Mouse (Mus musculus): ENCODE measurements around the gene Ghdc. TPM values are rescaled to one million over a fixed set of nuclear protein-coding genes. Genes with fewer than 3 reads are reported as not detected.

Ghdc gene
- polyA plus RNA-seq, 1 experiment = not detected

- no peak for TF ChIP-seq CTCF (IDR thresholded peaks at IDR 0.05; ENCODE audit: insufficient read depth, low read depth, low read length)
- TF ChIP-seq POLR2A (IDR thresholded peaks at IDR 0.05; ENCODE audit: insufficient read depth, low read depth, low read length) = no peak
- 30% methylated on average over 6 of the region's 6 CpGs for WGBS
- H3K27ac ChIP-seq (ENCODE audit: insufficient read depth, low read depth, low read length) = no peak overlapping the region
- peak overlapping the region; percentile 49 for H3K4me3 ChIP-seq (ENCODE audit: insufficient read depth, low read depth, low read length)
- H3K4me1 ChIP-seq (ENCODE audit: control insufficient read depth, insufficient read depth, low read length) = peaks cover 10% of the 10 kb centered on the region
Observed at GRCm38 (mm10) chr11:100769980-100770379, 777 bp downstream of the Ghdc start.

- 95% methylated on average over 5 of the region's 5 CpGs for WGBS
- H3K4me1 ChIP-seq (ENCODE audit: control insufficient read depth, insufficient read depth, low read length) = peaks cover 10% of the 10 kb centered on the region
- TF ChIP-seq CTCF (IDR thresholded peaks at IDR 0.05; ENCODE audit: insufficient read depth, low read depth, low read length) (no peak), POLR2A (IDR thresholded peaks at IDR 0.05; ENCODE audit: insufficient read depth, low read depth, low read length) (no peak)
- H3K27ac ChIP-seq (ENCODE audit: insufficient read depth, low read depth, low read length) = no peak overlapping the region
- H3K4me3 ChIP-seq (ENCODE audit: insufficient read depth, low read depth, low read length) = no peak overlapping the region
Observed at GRCm38 (mm10) chr11:100767871-100768270, 2.9 kb downstream of the Ghdc start.

- 88% methylated on average over 9 of the region's 9 CpGs for WGBS
- TF ChIP-seq CTCF (IDR thresholded peaks at IDR 0.05; ENCODE audit: insufficient read depth, low read depth, low read length) = no peak
- TF ChIP-seq POLR2A (IDR thresholded peaks at IDR 0.05; ENCODE audit: insufficient read depth, low read depth, low read length) = no peak
Observed at GRCm38 (mm10) chr11:100766726-100767125, 4.0 kb downstream of the Ghdc start.

GRCm38 (mm10) chr11:100762831-100763230 is 7.9 kb downstream of the Ghdc start, which contains the start of gene Hcrt:
TSS of gene Hcrt (minus strand) at chr11:100762931.
- 93% methylated on average over 7 of the region's 7 CpGs for WGBS
- peaks cover 22% of the 10 kb centered on the region for H3K4me1 ChIP-seq (ENCODE audit: control insufficient read depth, insufficient read depth, low read length)
- peak within 1 kb of the TSS; percentile 51 for H3K4me3 ChIP-seq (ENCODE audit: insufficient read depth, low read depth, low read length)
- no peak for TF ChIP-seq CTCF (IDR thresholded peaks at IDR 0.05; ENCODE audit: insufficient read depth, low read depth, low read length)
- no peak for TF ChIP-seq POLR2A (IDR thresholded peaks at IDR 0.05; ENCODE audit: insufficient read depth, low read depth, low read length)
- peak within 1 kb of the TSS; percentile 38; the same call in 1 of the 2 replicates for H3K27ac ChIP-seq (ENCODE audit: insufficient read depth, low read depth, low read length)

More at GRCm38 (mm10) chr11:100766726-100767125, 4.0 kb downstream of the Ghdc start:
- no peak overlapping the region for H3K4me3 ChIP-seq (ENCODE audit: insufficient read depth, low read depth, low read length)
- no peak overlapping the region for H3K27ac ChIP-seq (ENCODE audit: insufficient read depth, low read depth, low read length)
- H3K4me1 ChIP-seq (ENCODE audit: control insufficient read depth, insufficient read depth, low read length) = peaks cover 13% of the 10 kb centered on the region

DNA sequence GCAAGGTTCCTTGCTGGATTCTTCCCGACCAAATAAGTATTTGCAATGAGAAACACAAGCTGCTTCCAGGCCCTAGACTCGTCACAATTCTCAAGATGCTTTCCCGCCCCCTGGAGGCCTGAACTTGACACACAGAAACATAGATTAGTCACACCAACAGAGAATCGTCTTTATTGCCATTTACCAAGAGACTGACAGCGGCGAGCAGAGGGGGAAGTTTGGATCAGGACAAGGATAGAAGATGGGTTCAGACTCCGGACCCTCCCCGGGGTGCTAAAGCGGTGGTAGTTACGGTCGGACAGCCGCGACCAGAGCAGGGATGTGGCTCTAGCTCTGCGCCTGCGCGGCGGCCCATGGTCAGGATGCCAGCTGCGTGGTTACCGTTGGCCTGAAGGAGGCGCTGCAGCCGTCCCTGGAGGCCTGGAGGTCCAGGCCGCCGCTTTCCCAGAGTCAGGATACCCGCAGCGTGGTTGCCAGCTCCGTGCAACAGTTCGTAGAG is 9.2 kb downstream of the Ghdc start:
- WGBS = 1% methylated on average over 27 of the region's 27 CpGs
- peak overlapping the region; percentile 38; the same call in 1 of the 2 replicates for H3K27ac ChIP-seq (ENCODE audit: insufficient read depth, low read depth, low read length)
- TF ChIP-seq CTCF (IDR thresholded peaks at IDR 0.05; ENCODE audit: insufficient read depth, low read depth, low read length) (peak; percentile 78), POLR2A (IDR thresholded peaks at IDR 0.05; ENCODE audit: insufficient read depth, low read depth, low read length) (0 out of 2 replicates have a peak, but pooled peaks have one; percentile 34)

DNA sequence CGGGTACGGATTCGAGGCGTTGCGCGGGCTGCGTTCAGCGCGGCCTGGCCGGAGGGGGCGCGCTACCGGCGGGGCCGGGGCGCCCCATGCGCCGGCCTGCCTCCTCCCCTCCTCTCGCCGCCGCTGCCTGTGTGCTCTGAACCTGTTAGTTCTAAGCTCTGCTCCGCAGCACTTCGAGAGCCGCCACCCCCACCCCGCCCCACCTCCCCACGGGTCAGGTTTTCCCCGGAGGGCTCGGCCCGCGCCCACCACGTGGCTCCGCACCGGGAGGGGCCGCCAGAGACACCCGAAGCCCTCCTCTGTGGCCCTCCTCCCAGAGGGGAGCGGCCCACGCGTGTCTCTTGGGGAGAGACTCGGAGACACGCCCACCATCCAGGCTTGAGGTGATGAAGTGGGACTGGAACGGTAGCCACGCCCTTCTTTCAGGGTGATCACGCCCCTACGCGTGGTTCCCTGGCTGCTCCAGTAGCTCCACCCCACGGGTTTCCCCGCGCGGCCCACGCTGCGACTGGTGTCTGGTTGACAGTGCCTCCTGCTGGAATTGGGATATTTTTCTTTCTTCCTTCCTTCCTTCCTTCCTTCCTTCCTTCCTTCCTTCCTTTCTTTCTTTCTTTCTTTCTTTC is 11.0 kb downstream of the Ghdc start, which contains the start of gene Kcnh4:
Gene Kcnh4, minus strand, starts transcription at position 332 of the 623 bp plus-strand sequence.
- Histone ChIP-seq H3K4me1 (ENCODE audit: control insufficient read depth, insufficient read depth, low read length) (peaks cover 25% of the 10 kb centered on the region), H3K4me3 (ENCODE audit: insufficient read depth, low read depth, low read length) (peak within 1 kb of the TSS; percentile 65), H3K27ac (ENCODE audit: insufficient read depth, low read depth, low read length) (peak within 1 kb of the TSS; percentile 63; the same call in 1 of the 2 replicates)
- under 1% methylated on average over 51 of the region's 51 CpGs for WGBS
- TF ChIP-seq POLR2A (IDR thresholded peaks at IDR 0.05; ENCODE audit: insufficient read depth, low read depth, low read length) (no peak), CTCF (IDR thresholded peaks at IDR 0.05; ENCODE audit: insufficient read depth, low read depth, low read length) (no peak)

More for the DNA sequence above, 9.2 kb downstream of the Ghdc start:
- H3K4me3 ChIP-seq (ENCODE audit: insufficient read depth, low read depth, low read length) = peak overlapping the region; percentile 51
- H3K4me1 ChIP-seq (ENCODE audit: control insufficient read depth, insufficient read depth, low read length) = peaks cover 22% of the 10 kb centered on the region

DNA sequence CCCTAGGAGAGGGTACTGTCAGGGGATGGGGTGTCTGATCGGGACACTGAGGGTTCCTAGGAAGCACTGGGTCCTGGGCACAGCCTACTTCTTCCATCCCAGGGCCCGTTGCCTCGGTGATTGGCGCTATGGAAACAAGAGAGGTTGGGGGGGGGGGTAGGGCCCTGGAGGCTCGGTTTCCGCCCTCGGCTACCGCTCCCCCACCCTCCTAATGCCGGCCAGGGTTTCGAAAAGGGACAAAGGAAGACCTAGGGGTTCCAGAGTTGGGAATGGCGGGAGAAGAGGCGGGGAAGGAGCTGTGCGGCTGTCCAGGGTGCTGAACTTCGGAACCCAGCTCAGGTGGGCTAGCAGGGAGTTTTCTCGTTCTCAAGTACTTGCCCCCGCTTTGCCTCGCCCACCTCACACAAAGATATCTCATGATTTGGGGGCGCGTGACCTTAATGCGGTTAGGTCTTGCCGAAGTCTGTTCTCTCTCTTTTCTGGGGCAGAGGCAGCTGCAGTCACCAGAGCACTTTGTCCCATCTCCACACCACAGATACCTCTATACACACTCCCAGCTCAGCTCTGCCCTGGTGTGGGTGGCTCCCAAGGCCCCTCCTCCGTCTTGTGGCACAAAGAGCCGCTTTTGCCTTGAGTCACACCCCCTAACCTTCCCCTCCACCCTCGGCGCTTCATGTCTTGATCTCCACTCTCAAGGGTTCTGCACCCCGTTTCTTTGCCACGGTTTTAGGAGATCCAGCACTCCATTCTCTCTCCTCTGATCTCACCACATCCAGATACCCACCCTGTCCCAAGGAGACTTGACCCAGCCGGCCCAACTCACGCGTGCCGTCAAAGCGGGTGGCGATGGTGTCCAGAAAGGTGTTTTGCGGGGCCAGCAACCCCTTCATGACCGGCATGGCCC is 11.8 kb downstream of the Ghdc start:
- peaks cover 31% of the 10 kb centered on the region for H3K4me1 ChIP-seq (ENCODE audit: control insufficient read depth, insufficient read depth, low read length)

DNA sequence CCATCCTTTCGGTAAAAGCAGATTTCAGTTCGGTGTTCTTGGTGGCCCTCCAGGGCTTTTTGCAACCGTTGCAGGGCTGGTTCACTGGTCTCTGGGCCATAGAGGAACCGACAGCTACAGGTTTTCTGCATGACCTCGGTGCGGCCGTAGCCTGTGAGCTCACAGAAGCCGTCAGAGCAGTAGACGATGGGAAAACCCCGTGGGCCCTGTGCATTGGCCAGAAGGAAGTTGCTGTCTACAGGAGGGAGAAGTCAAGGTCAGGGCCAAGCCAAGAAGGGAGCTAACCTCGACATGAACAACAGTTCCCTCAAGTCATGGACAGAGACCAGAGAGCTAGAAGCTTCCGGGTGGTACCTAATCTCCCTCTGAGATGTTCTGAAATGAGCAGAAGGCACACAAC is 13.2 kb downstream of the Ghdc start:
- TF ChIP-seq CTCF (IDR thresholded peaks at IDR 0.05; ENCODE audit: insufficient read depth, low read depth, low read length) (no peak), POLR2A (IDR thresholded peaks at IDR 0.05; ENCODE audit: insufficient read depth, low read depth, low read length) (no peak)
- peaks cover 38% of the 10 kb centered on the region for H3K4me1 ChIP-seq (ENCODE audit: control insufficient read depth, insufficient read depth, low read length)
- no peak overlapping the region for H3K27ac ChIP-seq (ENCODE audit: insufficient read depth, low read depth, low read length)
- WGBS = 88% methylated on average over 12 of the region's 12 CpGs
- no peak overlapping the region for H3K4me3 ChIP-seq (ENCODE audit: insufficient read depth, low read depth, low read length)

More for the DNA sequence above, 11.8 kb downstream of the Ghdc start:
- Histone ChIP-seq H3K27ac (ENCODE audit: insufficient read depth, low read depth, low read length) (peak overlapping the region; percentile 63; the same call in 1 of the 2 replicates), H3K4me3 (ENCODE audit: insufficient read depth, low read depth, low read length) (peak overlapping the region; percentile 65)
- TF ChIP-seq POLR2A (IDR thresholded peaks at IDR 0.05; ENCODE audit: insufficient read depth, low read depth, low read length) (no peak), CTCF (IDR thresholded peaks at IDR 0.05; ENCODE audit: insufficient read depth, low read depth, low read length) (no peak)
- WGBS = 4% methylated on average over 35 of the region's 35 CpGs
